Mouse (Mus musculus) thymus, adult 2 months (tissue): ENCODE results near the gene G430095P16Rik.

ENCODE experiments used
- CTCF ChIP-seq: fragments of 200-500 bp; IDR thresholded peaks from 2 replicates; pipeline ENCODE4 v1.5.1; 2012; ENCODE audit warnings: mild to moderate bottlenecking, control low read depth, low read length, moderate library complexity, borderline replicate concordance; ENCODE audit not compliant: control insufficient read depth, poor library complexity, insufficient read depth; ENCODE audit errors: extremely low read depth
- POLR2A ChIP-seq: fragments of 200-500 bp; IDR thresholded peaks from 2 replicates; pipeline ENCODE4 v1.6.1; 2012; ENCODE audit warnings: mild to moderate bottlenecking, low read length, control low read depth, moderate library complexity; ENCODE audit not compliant: control insufficient read depth, poor library complexity, insufficient read depth; ENCODE audit errors: extremely low read depth

DNA sequence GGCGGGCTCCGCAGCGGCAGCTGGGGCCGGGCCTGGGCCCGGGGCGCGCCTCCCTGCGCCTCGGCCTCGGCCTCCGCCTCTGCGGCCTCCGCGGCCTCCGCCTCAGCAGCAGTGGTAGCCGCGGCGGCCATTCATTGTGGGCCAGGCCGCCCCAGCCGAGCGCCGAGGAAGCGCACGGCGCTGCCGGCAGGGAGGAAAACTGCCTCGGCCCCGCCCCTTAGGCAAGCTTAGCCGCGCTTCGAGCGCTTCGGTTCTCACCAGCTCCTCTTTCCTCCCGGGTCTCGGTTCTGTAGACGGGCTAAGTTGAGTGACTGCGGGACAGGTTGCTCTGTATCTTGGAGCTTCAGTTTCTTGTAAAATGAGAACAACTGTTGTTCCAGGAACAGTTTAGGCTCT lies 35.1 kb upstream of the G430095P16Rik start, which contains the start of gene Nacc1:
- TF ChIP-seq CTCF: peak; percentile 50; the same call in 1 of the 2 replicates
- peak; percentile 61 for TF ChIP-seq POLR2A
